Mouse (Mus musculus): ENCODE data around the gene Kbtbd12. TPM values are rescaled to one million over a fixed set of nuclear protein-coding genes. Genes with fewer than 3 reads are reported as not detected.

Gene Kbtbd12
- polyA plus RNA-seq, 1 experiment from 2014 or later: 1.4 TPM

GRCm38 (mm10) chr6:88523451-88523850 is 114.3 kb downstream of the Kbtbd12 start:
- H3K4me1 ChIP-seq (ENCODE audit: control insufficient read depth, low read depth, low read length): peaks cover 7% of the 10 kb centered on the region
- no peak overlapping the region for H3K9ac ChIP-seq (ENCODE audit: low read depth, low read length)
- no peak overlapping the region for H3K4me3 ChIP-seq (ENCODE audit: low read depth, low read length)
- H3K27ac ChIP-seq (ENCODE audit: low read length): no peak overlapping the region
- ATAC-seq (ENCODE audit: low read depth): no peak
- no peaks in the 10 kb centered on the region for H3K27me3 ChIP-seq (ENCODE audit: control insufficient read depth, insufficient read depth, low read depth, low read length)
- H3K9me3 ChIP-seq (replicated peaks; ENCODE audit: control insufficient read depth, low read length): no peaks in the 10 kb centered on the region
- 90% methylated on average over 3 of the region's 3 CpGs for WGBS (ENCODE audit: insufficient replicate concordance)
- H3K36me3 ChIP-seq (ENCODE audit: control insufficient read depth, insufficient read depth): no peaks in the 10 kb centered on the region
- H3K4me2 ChIP-seq (ENCODE audit: low read depth, low read length): no peak overlapping the region

- Histone ChIP-seq H3K9ac (ENCODE audit: low read depth, low read length) (no peak overlapping the region), H3K36me3 (ENCODE audit: control insufficient read depth, insufficient read depth) (no peaks in the 10 kb centered on the region), H3K4me1 (ENCODE audit: control insufficient read depth, low read depth, low read length) (peaks cover 7% of the 10 kb centered on the region), H3K4me2 (ENCODE audit: low read depth, low read length) (no peak overlapping the region), H3K4me3 (ENCODE audit: low read depth, low read length) (no peak overlapping the region), H3K27ac (ENCODE audit: low read length) (no peak overlapping the region), H3K27me3 (ENCODE audit: control insufficient read depth, insufficient read depth, low read depth, low read length) (no peaks in the 10 kb centered on the region), H3K9me3 (replicated peaks; ENCODE audit: control insufficient read depth, low read length) (no peaks in the 10 kb centered on the region)
- no peak for ATAC-seq (ENCODE audit: low read depth)
- 28% methylated on average over 3 of the region's 3 CpGs for WGBS (ENCODE audit: insufficient replicate concordance)
Observed at GRCm38 (mm10) chr6:88523043-88523442, 114.7 kb downstream of the Kbtbd12 start.

GRCm38 (mm10) chr6:88522606-88523005 is 115.1 kb downstream of the Kbtbd12 start:
- H3K4me3 ChIP-seq (ENCODE audit: low read depth, low read length): no peak overlapping the region
- H3K9ac ChIP-seq (ENCODE audit: low read depth, low read length): no peak overlapping the region
- 23% methylated on average over 3 of the region's 3 CpGs for WGBS (ENCODE audit: insufficient replicate concordance)
- H3K9me3 ChIP-seq (replicated peaks; ENCODE audit: control insufficient read depth, low read length): no peaks in the 10 kb centered on the region
- peaks cover 7% of the 10 kb centered on the region for H3K4me1 ChIP-seq (ENCODE audit: control insufficient read depth, low read depth, low read length)
- H3K27me3 ChIP-seq (ENCODE audit: control insufficient read depth, insufficient read depth, low read depth, low read length): no peaks in the 10 kb centered on the region
- no peak for ATAC-seq (ENCODE audit: low read depth)
- no peak overlapping the region for H3K27ac ChIP-seq (ENCODE audit: low read length)
- no peak overlapping the region for H3K4me2 ChIP-seq (ENCODE audit: low read depth, low read length)
- no peaks in the 10 kb centered on the region for H3K36me3 ChIP-seq (ENCODE audit: control insufficient read depth, insufficient read depth)

GRCm38 (mm10) chr6:88521821-88522220 is 115.9 kb downstream of the Kbtbd12 start:
- Histone ChIP-seq H3K4me3 (ENCODE audit: low read depth, low read length) (no peak overlapping the region), H3K9ac (ENCODE audit: low read depth, low read length) (no peak overlapping the region), H3K4me1 (ENCODE audit: control insufficient read depth, low read depth, low read length) (peaks cover 13% of the 10 kb centered on the region), H3K27me3 (ENCODE audit: control insufficient read depth, insufficient read depth, low read depth, low read length) (no peaks in the 10 kb centered on the region), H3K4me2 (ENCODE audit: low read depth, low read length) (no peak overlapping the region), H3K9me3 (replicated peaks; ENCODE audit: control insufficient read depth, low read length) (no peaks in the 10 kb centered on the region), H3K36me3 (ENCODE audit: control insufficient read depth, insufficient read depth) (no peaks in the 10 kb centered on the region), H3K27ac (ENCODE audit: low read length) (no peak overlapping the region)
- no peak for ATAC-seq (ENCODE audit: low read depth)
- WGBS (ENCODE audit: insufficient replicate concordance): 75% methylated on average over 7 of the region's 7 CpGs

- Histone ChIP-seq H3K9me3 (replicated peaks; ENCODE audit: control insufficient read depth, low read length) (no peaks in the 10 kb centered on the region), H3K27me3 (ENCODE audit: control insufficient read depth, insufficient read depth, low read depth, low read length) (no peaks in the 10 kb centered on the region), H3K4me1 (ENCODE audit: control insufficient read depth, low read depth, low read length) (peaks cover 17% of the 10 kb centered on the region), H3K27ac (ENCODE audit: low read length) (peak within 1 kb of the TSS; percentile 93), H3K4me2 (ENCODE audit: low read depth, low read length) (peak within 1 kb of the TSS; percentile 99), H3K4me3 (ENCODE audit: low read depth, low read length) (peak within 1 kb of the TSS; percentile 94), H3K36me3 (ENCODE audit: control insufficient read depth, insufficient read depth) (peaks cover 24% of the 10 kb centered on the region), H3K9ac (ENCODE audit: low read depth, low read length) (peak within 1 kb of the TSS; percentile 98)
- WGBS (ENCODE audit: insufficient replicate concordance): under 1% methylated on average over 80 of the region's 80 CpGs
- ATAC-seq (ENCODE audit: low read depth): peak; percentile 96
Observed at GRCm38 (mm10) chr6:88518404-88519263, 119.1 kb downstream of the Kbtbd12 start, which contains the start of gene Sec61a1. Gene Sec61a1, minus strand, starts transcription at chr6:88518905.

GRCm38 (mm10) chr6:88517701-88518403 is 119.9 kb downstream of the Kbtbd12 start:
- Histone ChIP-seq H3K9ac (ENCODE audit: low read depth, low read length) (peak overlapping the region; percentile 98), H3K27ac (ENCODE audit: low read length) (peak overlapping the region; percentile 93), H3K4me2 (ENCODE audit: low read depth, low read length) (peak overlapping the region; percentile 99), H3K4me1 (ENCODE audit: control insufficient read depth, low read depth, low read length) (peaks cover 17% of the 10 kb centered on the region), H3K36me3 (ENCODE audit: control insufficient read depth, insufficient read depth) (peaks cover 29% of the 10 kb centered on the region), H3K9me3 (replicated peaks; ENCODE audit: control insufficient read depth, low read length) (no peaks in the 10 kb centered on the region), H3K27me3 (ENCODE audit: control insufficient read depth, insufficient read depth, low read depth, low read length) (no peaks in the 10 kb centered on the region), H3K4me3 (ENCODE audit: low read depth, low read length) (peak overlapping the region; percentile 94)
- ATAC-seq (ENCODE audit: low read depth): no peak
- 6% methylated on average over 18 of the region's 18 CpGs for WGBS (ENCODE audit: insufficient replicate concordance)

GRCm38 (mm10) chr6:88516667-88517066 is 121.1 kb downstream of the Kbtbd12 start:
- peaks cover 17% of the 10 kb centered on the region for H3K4me1 ChIP-seq (ENCODE audit: control insufficient read depth, low read depth, low read length)
- H3K4me3 ChIP-seq (ENCODE audit: low read depth, low read length): peak overlapping the region; percentile 94
- H3K4me2 ChIP-seq (ENCODE audit: low read depth, low read length): peak overlapping the region; percentile 99
- H3K9ac ChIP-seq (ENCODE audit: low read depth, low read length): peak overlapping the region; percentile 5
- no peak overlapping the region for H3K27ac ChIP-seq (ENCODE audit: low read length)
- peaks cover 41% of the 10 kb centered on the region for H3K36me3 ChIP-seq (ENCODE audit: control insufficient read depth, insufficient read depth)
- WGBS (ENCODE audit: insufficient replicate concordance): 55% methylated on average over 5 of the region's 5 CpGs
- H3K27me3 ChIP-seq (ENCODE audit: control insufficient read depth, insufficient read depth, low read depth, low read length): no peaks in the 10 kb centered on the region
- ATAC-seq (ENCODE audit: low read depth): no peak
- H3K9me3 ChIP-seq (replicated peaks; ENCODE audit: control insufficient read depth, low read length): no peaks in the 10 kb centered on the region

- Histone ChIP-seq H3K36me3 (ENCODE audit: control insufficient read depth, insufficient read depth) (peaks cover 47% of the 10 kb centered on the region), H3K9me3 (replicated peaks; ENCODE audit: control insufficient read depth, low read length) (no peaks in the 10 kb centered on the region), H3K4me2 (ENCODE audit: low read depth, low read length) (no peak overlapping the region), H3K4me1 (ENCODE audit: control insufficient read depth, low read depth, low read length) (peaks cover 17% of the 10 kb centered on the region), H3K4me3 (ENCODE audit: low read depth, low read length) (no peak overlapping the region), H3K9ac (ENCODE audit: low read depth, low read length) (no peak overlapping the region), H3K27me3 (ENCODE audit: control insufficient read depth, insufficient read depth, low read depth, low read length) (no peaks in the 10 kb centered on the region), H3K27ac (ENCODE audit: low read length) (no peak overlapping the region)
- WGBS (ENCODE audit: insufficient replicate concordance): 84% methylated on average over 8 of the region's 8 CpGs
- no peak for ATAC-seq (ENCODE audit: low read depth)
Observed at GRCm38 (mm10) chr6:88515971-88516370, 121.8 kb downstream of the Kbtbd12 start.

GRCm38 (mm10) chr6:88514546-88514945 is 123.2 kb downstream of the Kbtbd12 start:
- Histone ChIP-seq H3K9ac (ENCODE audit: low read depth, low read length) (no peak overlapping the region), H3K27ac (ENCODE audit: low read length) (no peak overlapping the region), H3K4me2 (ENCODE audit: low read depth, low read length) (no peak overlapping the region), H3K4me3 (ENCODE audit: low read depth, low read length) (no peak overlapping the region), H3K36me3 (ENCODE audit: control insufficient read depth, insufficient read depth) (peaks cover 61% of the 10 kb centered on the region), H3K4me1 (ENCODE audit: control insufficient read depth, low read depth, low read length) (peaks cover 15% of the 10 kb centered on the region), H3K9me3 (replicated peaks; ENCODE audit: control insufficient read depth, low read length) (no peaks in the 10 kb centered on the region), H3K27me3 (ENCODE audit: control insufficient read depth, insufficient read depth, low read depth, low read length) (no peaks in the 10 kb centered on the region)
- no peak for ATAC-seq (ENCODE audit: low read depth)
- WGBS (ENCODE audit: insufficient replicate concordance): 69% methylated on average over 4 of the region's 4 CpGs

Measured in liver, embryonic 16.5 days (tissue).